Mouse (Mus musculus): ENCODE results near the gene Gm11492. TPM values are rescaled to one million over a fixed set of nuclear protein-coding genes. Genes with fewer than 3 reads are reported as not detected.

The Gm11492 gene
- polyA plus RNA-seq, 1 experiment from 2014 or later = not detected

- 57% methylated on average over 6 of the region's 6 CpGs for WGBS
- no peak for ATAC-seq
- H3K9ac ChIP-seq (ENCODE audit: low read depth, low read length) = no peak overlapping the region
Observed at GRCm38 (mm10) chr11:87531695-87532094, 34.8 kb upstream of the Gm11492 start.

GRCm38 (mm10) chr11:87542285-87542684 is 24.2 kb upstream of the Gm11492 start:
- no peak for ATAC-seq
- no peak for TF ChIP-seq CTCF (IDR thresholded peaks at IDR 0.05; ENCODE audit: low read depth)
- no peaks in the 10 kb centered on the region for H3K27me3 ChIP-seq (replicated peaks; ENCODE audit: control insufficient read depth, insufficient read depth, low read length)
- H3K27ac ChIP-seq (ENCODE audit: low read depth, low read length) = no peak overlapping the region
- H3K9me3 ChIP-seq (ENCODE audit: control insufficient read depth) = no peaks in the 10 kb centered on the region
- no peaks in the 10 kb centered on the region for H3K36me3 ChIP-seq (ENCODE audit: control insufficient read depth, insufficient read depth)
- H3K4me2 ChIP-seq (replicated peaks; ENCODE audit: low read depth) = no peak overlapping the region
- WGBS = 37% methylated on average over 8 of the region's 8 CpGs
- no peak overlapping the region for H3K9ac ChIP-seq (ENCODE audit: low read depth, low read length)
- no peak overlapping the region for H3K4me3 ChIP-seq (ENCODE audit: low read depth, low read length)
- H3K4me1 ChIP-seq (replicated peaks; ENCODE audit: control insufficient read depth, insufficient read depth, low read length) = no peaks in the 10 kb centered on the region

More at GRCm38 (mm10) chr11:87531695-87532094, 34.8 kb upstream of the Gm11492 start:
- Histone ChIP-seq H3K27me3 (replicated peaks; ENCODE audit: control insufficient read depth, insufficient read depth, low read length) (no peaks in the 10 kb centered on the region), H3K9me3 (ENCODE audit: control insufficient read depth) (no peaks in the 10 kb centered on the region), H3K27ac (ENCODE audit: low read depth, low read length) (no peak overlapping the region), H3K4me1 (replicated peaks; ENCODE audit: control insufficient read depth, insufficient read depth, low read length) (no peaks in the 10 kb centered on the region), H3K4me2 (replicated peaks; ENCODE audit: low read depth) (no peak overlapping the region), H3K4me3 (ENCODE audit: low read depth, low read length) (no peak overlapping the region), H3K36me3 (ENCODE audit: control insufficient read depth, insufficient read depth) (no peaks in the 10 kb centered on the region)
- peak; percentile 28 for TF ChIP-seq CTCF (IDR thresholded peaks at IDR 0.05; ENCODE audit: low read depth)

- TF ChIP-seq CTCF (IDR thresholded peaks at IDR 0.05; ENCODE audit: low read depth) = no peak
- WGBS = 49% methylated on average over 3 of the region's 3 CpGs
Observed at GRCm38 (mm10) chr11:87542906-87543305, 23.5 kb upstream of the Gm11492 start.

GRCm38 (mm10) chr11:87553342-87553741 is 13.1 kb upstream of the Gm11492 start:
- H3K9me3 ChIP-seq (ENCODE audit: control insufficient read depth) = no peaks in the 10 kb centered on the region
- H3K9ac ChIP-seq (ENCODE audit: low read depth, low read length) = no peak overlapping the region
- no peak overlapping the region for H3K27ac ChIP-seq (ENCODE audit: low read depth, low read length)
- no peak for ATAC-seq
- no peaks in the 10 kb centered on the region for H3K4me1 ChIP-seq (replicated peaks; ENCODE audit: control insufficient read depth, insufficient read depth, low read length)
- no peaks in the 10 kb centered on the region for H3K27me3 ChIP-seq (replicated peaks; ENCODE audit: control insufficient read depth, insufficient read depth, low read length)
- H3K4me2 ChIP-seq (replicated peaks; ENCODE audit: low read depth) = no peak overlapping the region
- H3K36me3 ChIP-seq (ENCODE audit: control insufficient read depth, insufficient read depth) = no peaks in the 10 kb centered on the region
- 87% methylated on average over 4 of the region's 4 CpGs for WGBS
- no peak for TF ChIP-seq CTCF (IDR thresholded peaks at IDR 0.05; ENCODE audit: low read depth)
- no peak overlapping the region for H3K4me3 ChIP-seq (ENCODE audit: low read depth, low read length)

More at GRCm38 (mm10) chr11:87542906-87543305, 23.5 kb upstream of the Gm11492 start:
- Histone ChIP-seq H3K27me3 (replicated peaks; ENCODE audit: control insufficient read depth, insufficient read depth, low read length) (no peaks in the 10 kb centered on the region), H3K9ac (ENCODE audit: low read depth, low read length) (no peak overlapping the region), H3K4me2 (replicated peaks; ENCODE audit: low read depth) (no peak overlapping the region), H3K36me3 (ENCODE audit: control insufficient read depth, insufficient read depth) (no peaks in the 10 kb centered on the region), H3K4me3 (ENCODE audit: low read depth, low read length) (no peak overlapping the region), H3K27ac (ENCODE audit: low read depth, low read length) (no peak overlapping the region), H3K9me3 (ENCODE audit: control insufficient read depth) (no peaks in the 10 kb centered on the region), H3K4me1 (replicated peaks; ENCODE audit: control insufficient read depth, insufficient read depth, low read length) (no peaks in the 10 kb centered on the region)
- ATAC-seq = no peak

- ATAC-seq = no peak
- TF ChIP-seq CTCF (IDR thresholded peaks at IDR 0.05; ENCODE audit: low read depth) = no peak
- Histone ChIP-seq H3K9me3 (ENCODE audit: control insufficient read depth) (no peaks in the 10 kb centered on the region), H3K9ac (ENCODE audit: low read depth, low read length) (no peak overlapping the region), H3K4me3 (ENCODE audit: low read depth, low read length) (no peak overlapping the region), H3K4me2 (replicated peaks; ENCODE audit: low read depth) (no peak overlapping the region), H3K4me1 (replicated peaks; ENCODE audit: control insufficient read depth, insufficient read depth, low read length) (no peaks in the 10 kb centered on the region), H3K27ac (ENCODE audit: low read depth, low read length) (no peak overlapping the region), H3K27me3 (replicated peaks; ENCODE audit: control insufficient read depth, insufficient read depth, low read length) (no peaks in the 10 kb centered on the region), H3K36me3 (ENCODE audit: control insufficient read depth, insufficient read depth) (no peaks in the 10 kb centered on the region)
- WGBS = 27% methylated on average over 5 of the region's 5 CpGs
Observed at GRCm38 (mm10) chr11:87554386-87554785, 12.1 kb upstream of the Gm11492 start.

DNA sequence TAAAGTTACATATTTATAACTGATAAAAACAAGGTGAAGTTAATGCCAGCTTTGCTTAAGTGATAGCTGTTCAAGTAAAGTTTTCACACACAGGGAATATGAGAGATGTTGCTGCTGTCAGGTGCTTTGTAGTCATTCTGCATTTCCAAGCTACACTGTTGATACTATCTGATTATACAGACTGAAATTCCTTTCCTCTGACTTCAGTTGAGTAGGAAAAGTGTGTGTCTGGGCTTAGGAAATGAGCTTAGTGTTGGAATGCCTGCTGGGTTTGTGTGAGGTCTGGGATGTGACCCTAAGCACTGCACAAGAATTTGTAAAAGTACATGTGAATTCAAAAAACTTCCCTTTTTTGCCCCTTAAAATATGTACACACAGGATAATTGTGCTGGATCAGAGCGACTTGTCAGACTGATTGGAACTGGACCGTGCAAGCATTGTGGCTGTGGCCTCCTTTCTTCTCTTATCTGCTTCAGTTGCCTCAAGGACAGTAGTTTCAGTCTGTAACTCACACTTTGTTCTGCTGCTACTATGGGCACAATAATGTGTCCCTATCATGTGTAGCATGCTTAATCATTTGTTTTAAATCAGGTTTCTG is 11.2 kb upstream of the Gm11492 start:
- Histone ChIP-seq H3K36me3 (ENCODE audit: control insufficient read depth, insufficient read depth) (no peaks in the 10 kb centered on the region), H3K9ac (ENCODE audit: low read depth, low read length) (no peak overlapping the region), H3K4me1 (replicated peaks; ENCODE audit: control insufficient read depth, insufficient read depth, low read length) (no peaks in the 10 kb centered on the region), H3K27ac (ENCODE audit: low read depth, low read length) (no peak overlapping the region), H3K4me3 (ENCODE audit: low read depth, low read length) (no peak overlapping the region), H3K4me2 (replicated peaks; ENCODE audit: low read depth) (no peak overlapping the region), H3K27me3 (replicated peaks; ENCODE audit: control insufficient read depth, insufficient read depth, low read length) (no peaks in the 10 kb centered on the region), H3K9me3 (ENCODE audit: control insufficient read depth) (no peaks in the 10 kb centered on the region)
- no peak for TF ChIP-seq CTCF (IDR thresholded peaks at IDR 0.05; ENCODE audit: low read depth)
- WGBS = 16% methylated on average over 2 of the region's 2 CpGs
- ATAC-seq = no peak

Data from intestine, postnatal 0 days (tissue).